Mouse (Mus musculus): ENCODE measurements at regions not wholly inside any gene's neighbourhood (a gene's known extent, or its start where the extent isn't known, plus 50 kb on each side); places are given as distances from the start of the nearest gene placed in this dataset.

- DNase-seq (ENCODE audit: low spot score), result no peak
These were observed 280.8 kb downstream of the Rnf152 start for GRCm38 (mm10) chr1:105075728-105076127.

GRCm38 (mm10) chr1:105074326-105074725, 282.2 kb downstream of the Rnf152 start:
- no peak for DNase-seq (ENCODE audit: low spot score)

GRCm38 (mm10) chr1:105070661-105071455, 285.7 kb downstream of the Rnf152 start:
- no peak for DNase-seq (ENCODE audit: low spot score)

- DNase-seq (ENCODE audit: low spot score), result no peak
These were observed 288.6 kb downstream of the Rnf152 start for GRCm38 (mm10) chr1:105067902-105068301.

- no peak for DNase-seq (ENCODE audit: low spot score)
These were observed 289.3 kb downstream of the Rnf152 start for GRCm38 (mm10) chr1:105067049-105067795.

- DNase-seq (ENCODE audit: low spot score), result no peak
These were observed 282.4 kb downstream of the Cdh20 start for GRCm38 (mm10) chr1:105050584-105051363.
